Mouse (Mus musculus) bone marrow macrophage, adult 2 months (primary cell): Measurements from ENCODE around the gene Kif14. TPM values are rescaled to one million over a fixed set of nuclear protein-coding genes. Genes with fewer than 3 reads are reported as not detected.

Experiments used
- H3K27ac ChIP-seq: 2 replicates; pipeline ENCODE4 v1.5.1; 2012; ENCODE audit warnings: low read depth, low read length; ENCODE audit not compliant: insufficient read depth
- H3K4me1 ChIP-seq: 2 replicates; pipeline ENCODE4 v1.6.1; 2012; ENCODE audit warnings: low read length; ENCODE audit not compliant: control insufficient read depth, insufficient read depth
- H3K4me3 ChIP-seq: 2 replicates; pipeline ENCODE4 v1.5.1; 2012; ENCODE audit warnings: mild to moderate bottlenecking, low read length, moderate library complexity; ENCODE audit not compliant: insufficient read depth
- CTCF ChIP-seq: IDR thresholded peaks from 2 replicates; pipeline ENCODE4 v1.5.1; 2012; ENCODE audit warnings: low read depth, mild to moderate bottlenecking, low read length, moderate library complexity
- POLR2A ChIP-seq: IDR thresholded peaks from 2 replicates; pipeline ENCODE4 v1.6.1; 2012; ENCODE audit warnings: mild to moderate bottlenecking, low read depth, low read length, borderline replicate concordance
- polyA plus RNA-seq: library from polyadenylated mRNA; stranded (reverse); fragments of >200 nt; gene quantifications from 2 replicates; pipeline ENCODE4 v1.2.4, GENCODE M21; 2012; ENCODE audit not compliant: missing spikeins, insufficient read depth, insufficient read length

Gene Kif14
- polyA plus RNA-seq, result 5.3 and 6.8 TPM in 2 replicates

DNA sequence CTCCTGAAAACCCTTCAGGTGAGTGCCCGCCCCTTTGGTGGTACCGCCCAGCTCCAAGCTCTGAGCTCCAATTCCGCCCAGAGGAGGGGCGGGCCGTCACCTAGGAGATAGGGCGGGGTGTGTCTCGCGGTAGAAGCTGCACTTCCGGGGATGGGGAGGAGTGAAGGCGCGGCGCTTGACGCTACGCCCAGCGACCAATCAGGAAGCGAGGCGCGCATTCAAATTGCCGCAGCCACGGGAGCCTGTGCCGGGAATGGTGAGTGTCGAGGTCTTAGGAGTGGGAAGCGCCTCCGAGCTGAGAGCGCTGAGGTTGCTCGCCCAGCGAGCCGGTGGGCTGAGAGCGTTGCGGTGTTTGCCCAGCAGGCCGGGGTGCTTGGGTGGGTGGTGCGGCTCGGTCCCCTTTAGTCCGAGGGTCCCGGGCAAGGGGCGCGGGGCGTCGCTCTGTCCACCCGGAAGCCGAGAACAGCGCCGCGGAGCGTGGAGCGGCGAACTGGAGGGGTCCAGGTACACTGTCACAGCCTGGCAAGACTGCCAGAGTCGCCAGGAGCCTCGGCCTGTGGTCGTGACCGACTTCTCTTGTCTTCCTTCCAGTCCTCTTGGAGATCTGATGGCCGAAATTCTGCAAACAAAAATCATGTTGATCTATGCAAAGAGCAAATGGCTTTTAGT lies at the start of gene Kif14:
Gene Kif14, plus strand, starts transcription at position 201 of the 669 bp plus-strand sequence.
- Histone ChIP-seq H3K4me1 (peaks cover 5% of the 10 kb centered on the region), H3K27ac (no peak within 1 kb of the TSS), H3K4me3 (peak within 1 kb of the TSS; percentile 93)
- TF ChIP-seq POLR2A (no peak), CTCF (no peak)

DNA sequence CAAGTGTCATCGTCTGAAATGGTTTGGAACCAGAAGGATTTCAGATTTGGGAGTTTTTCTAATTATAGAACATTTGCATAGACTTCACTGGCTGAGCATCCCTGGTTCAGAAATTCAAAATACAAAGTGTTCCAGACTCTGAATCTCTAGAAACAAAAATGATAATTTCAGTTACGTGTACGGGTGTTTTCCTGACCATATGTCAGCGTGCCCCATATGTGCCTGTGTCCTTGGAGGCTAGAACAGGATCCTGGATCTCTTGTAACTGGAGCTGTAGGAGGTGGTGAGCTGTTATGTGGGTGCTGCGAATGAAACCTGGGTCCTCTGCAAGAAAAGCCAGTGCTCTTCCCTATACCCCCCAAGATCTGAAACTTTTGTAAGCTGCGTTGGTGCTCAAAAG lies 47.8 kb upstream of the Kif14 start:
- peaks cover 6% of the 10 kb centered on the region for H3K4me1 ChIP-seq
- no peak for TF ChIP-seq POLR2A
- TF ChIP-seq CTCF, result no peak
- H3K27ac ChIP-seq, result no peak overlapping the region
- no peak overlapping the region for H3K4me3 ChIP-seq

DNA sequence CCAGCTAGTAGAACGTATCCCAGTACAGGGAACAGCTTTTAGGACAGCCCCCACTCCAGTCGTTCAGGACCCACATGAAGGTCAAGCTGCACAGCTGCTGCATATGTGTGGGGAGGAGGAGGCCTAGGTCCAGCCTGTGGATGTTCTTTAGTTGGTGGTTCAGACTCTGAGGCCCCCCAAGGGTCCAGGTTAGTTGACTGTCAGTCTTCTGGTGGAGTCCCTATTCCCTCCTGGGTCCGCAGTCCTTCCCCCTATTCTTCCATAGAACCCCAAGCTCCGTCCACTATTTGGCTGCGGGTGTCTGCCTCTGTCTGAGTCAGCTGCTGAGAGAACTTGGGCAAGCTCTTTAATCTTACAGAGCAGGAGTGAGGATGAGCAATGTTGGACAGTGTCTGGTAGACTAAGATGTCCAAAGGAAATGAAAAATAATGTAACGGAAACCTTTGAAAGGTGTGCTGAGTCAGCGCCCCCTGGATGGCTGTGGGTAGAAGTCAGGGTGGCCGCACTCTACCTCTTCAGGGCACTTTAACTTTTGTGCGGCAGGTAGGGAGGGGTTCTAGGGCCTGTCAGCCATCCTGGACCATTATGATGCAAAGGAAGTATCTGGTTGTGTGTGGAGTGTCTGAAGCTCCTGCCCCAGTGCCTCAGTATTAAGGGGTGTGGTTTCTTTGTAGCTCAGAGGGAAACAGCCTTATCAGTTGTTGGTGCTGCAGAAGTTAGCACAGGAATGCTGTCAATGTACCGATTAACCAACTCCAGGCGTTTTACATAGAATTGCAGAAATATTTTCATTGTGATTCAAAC lies 38.8 kb upstream of the Kif14 start:
- Histone ChIP-seq H3K27ac (no peak overlapping the region), H3K4me1 (peaks cover 10% of the 10 kb centered on the region)
- no peak for TF ChIP-seq POLR2A
- TF ChIP-seq CTCF, result no peak

GRCm38 (mm10) chr1:136428981-136429380 lies 37.2 kb upstream of the Kif14 start:
- H3K4me1 ChIP-seq, result peaks cover 10% of the 10 kb centered on the region
- H3K4me3 ChIP-seq, result no peak overlapping the region
- no peak overlapping the region for H3K27ac ChIP-seq
- TF ChIP-seq CTCF, result no peak
- no peak for TF ChIP-seq POLR2A

More for the DNA sequence above, 38.8 kb upstream of the Kif14 start:
- H3K4me3 ChIP-seq, result no peak overlapping the region

DNA sequence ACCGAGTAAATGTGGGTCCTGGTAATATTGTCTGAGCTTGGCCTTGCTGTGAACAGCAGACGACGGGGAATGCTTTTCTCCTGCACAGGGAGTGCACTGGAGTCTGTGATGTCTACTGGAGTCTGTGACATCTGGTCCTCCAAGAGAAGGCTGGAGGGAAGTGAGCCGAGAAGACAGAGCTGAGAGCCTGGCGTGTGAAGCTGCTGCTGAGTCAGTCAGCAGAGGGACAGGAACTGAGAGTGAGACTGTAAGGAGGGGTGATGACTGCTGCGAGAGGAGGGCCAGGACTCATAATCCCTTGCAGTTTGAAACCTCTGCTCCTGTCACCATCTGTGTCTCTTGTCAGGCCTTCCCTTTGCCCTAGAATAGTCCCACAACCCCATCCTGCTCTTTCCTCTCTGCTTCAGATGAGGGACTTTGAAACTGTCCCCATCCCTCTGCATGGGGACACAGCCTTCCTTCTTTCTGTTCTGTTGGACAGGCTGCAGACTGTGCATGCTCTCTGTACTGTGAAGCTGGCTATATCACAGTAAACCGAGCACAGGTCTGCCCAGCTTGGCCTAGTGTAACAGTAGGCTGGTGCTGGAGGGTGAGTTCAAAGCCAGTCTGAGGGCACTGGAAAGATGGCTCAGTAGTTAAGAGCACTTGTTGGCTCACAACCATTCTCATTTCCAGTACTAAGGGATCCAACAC lies 35.9 kb upstream of the Kif14 start:
- Histone ChIP-seq H3K4me3 (no peak overlapping the region), H3K27ac (no peak overlapping the region), H3K4me1 (peaks cover 10% of the 10 kb centered on the region)
- TF ChIP-seq POLR2A, result no peak
- no peak for TF ChIP-seq CTCF

DNA sequence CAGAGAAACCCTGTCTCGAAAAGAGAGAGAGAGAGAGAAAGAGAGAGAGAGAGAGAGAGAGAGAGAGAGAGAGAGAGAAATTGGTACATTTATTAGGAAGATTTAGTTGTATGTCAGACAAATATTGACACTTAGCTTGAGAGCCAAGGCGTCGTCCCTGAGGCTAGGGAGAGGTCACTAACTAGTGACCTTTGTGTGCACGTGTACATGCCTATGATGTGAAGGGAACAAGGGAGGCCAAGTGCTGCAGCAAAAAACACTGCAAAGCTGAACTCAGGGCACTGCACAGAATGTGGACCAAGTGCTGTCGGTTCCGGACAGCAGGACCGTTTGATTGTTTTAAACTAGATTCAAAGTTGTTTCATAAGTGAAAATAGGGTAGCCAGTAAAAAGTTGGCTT lies 25.4 kb upstream of the Kif14 start:
- Histone ChIP-seq H3K4me1 (no peaks in the 10 kb centered on the region), H3K4me3 (no peak overlapping the region), H3K27ac (no peak overlapping the region)
- TF ChIP-seq POLR2A, result no peak
- no peak for TF ChIP-seq CTCF

DNA sequence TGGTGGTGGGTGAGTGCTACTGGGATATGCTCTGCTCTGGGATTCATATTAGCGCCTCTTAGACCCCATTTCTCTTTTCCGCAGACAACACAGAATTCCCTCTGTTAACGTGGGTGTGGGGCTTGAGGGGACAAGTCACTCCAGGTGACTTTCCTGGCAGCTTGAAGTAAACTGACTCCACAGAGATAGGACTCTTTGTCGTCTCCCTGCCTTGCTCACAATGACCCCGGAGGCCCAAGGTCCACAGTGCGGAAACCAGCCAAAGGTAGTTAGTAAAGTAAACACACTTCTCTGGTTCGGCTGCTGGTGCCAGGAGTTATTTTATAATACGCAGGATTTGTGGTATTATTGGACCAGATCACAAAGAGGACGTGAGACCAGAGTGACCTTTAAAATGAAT lies 23.3 kb upstream of the Kif14 start:
- Histone ChIP-seq H3K27ac (no peak overlapping the region), H3K4me3 (no peak overlapping the region), H3K4me1 (no peaks in the 10 kb centered on the region)
- no peak for TF ChIP-seq POLR2A
- no peak for TF ChIP-seq CTCF

DNA sequence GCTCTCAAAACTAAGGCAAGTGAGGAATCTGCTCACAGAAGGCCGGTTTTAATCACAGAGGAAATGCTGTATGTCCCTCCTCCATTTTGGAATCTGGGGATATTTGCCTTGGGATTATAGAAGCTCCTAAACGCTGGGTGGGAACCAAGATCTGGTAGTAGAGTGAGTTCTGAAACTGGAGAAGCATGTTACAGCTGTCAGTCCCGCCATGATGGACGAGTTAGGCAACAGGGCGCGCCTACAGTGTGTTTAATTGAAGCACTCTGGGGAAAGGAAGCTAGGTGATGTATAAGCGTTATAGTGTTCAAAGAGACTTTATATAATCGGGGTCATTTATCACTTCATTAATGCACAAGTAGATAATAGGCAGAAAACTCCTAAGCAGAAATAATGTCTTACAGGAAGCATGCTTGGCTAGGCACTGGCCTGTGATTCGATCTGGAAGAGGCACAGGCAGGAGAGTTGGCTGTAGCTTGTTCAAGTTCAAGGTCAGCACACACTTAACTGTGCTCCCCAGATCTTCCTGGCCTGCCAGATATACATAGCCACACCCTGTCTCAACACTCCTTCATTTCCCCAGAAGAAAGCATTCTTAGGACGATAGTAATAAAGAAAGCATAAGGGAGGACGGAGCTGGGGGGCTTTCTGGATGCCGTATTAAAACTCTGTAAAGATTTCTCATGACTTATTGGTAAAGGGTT lies 21.4 kb upstream of the Kif14 start:
- no peak overlapping the region for H3K27ac ChIP-seq

DNA sequence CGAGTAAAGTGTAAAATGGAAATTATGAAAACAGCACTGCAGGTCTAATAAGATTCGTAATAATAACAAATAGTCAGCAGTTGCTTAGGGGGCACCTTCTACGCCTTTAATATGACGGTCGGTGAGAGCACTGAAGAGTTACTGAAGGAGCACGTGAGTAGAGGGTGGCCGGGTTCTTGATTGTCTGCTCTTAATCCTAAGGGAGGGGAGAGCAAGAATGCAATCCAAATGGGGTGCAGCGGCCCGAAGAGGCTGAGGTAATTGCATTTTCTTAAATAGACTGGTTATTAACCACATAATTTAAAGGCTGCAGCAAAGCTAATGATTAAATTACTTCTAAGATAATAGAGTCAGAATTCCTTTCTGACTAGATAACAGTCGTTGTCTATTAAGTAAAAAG lies 19.2 kb upstream of the Kif14 start:
- H3K27ac ChIP-seq, result no peak overlapping the region
- no peak overlapping the region for H3K4me3 ChIP-seq
- TF ChIP-seq CTCF (no peak), POLR2A (no peak)
- H3K4me1 ChIP-seq, result no peaks in the 10 kb centered on the region

More for the DNA sequence above, 21.4 kb upstream of the Kif14 start:
- H3K4me1 ChIP-seq, result no peaks in the 10 kb centered on the region
- no peak overlapping the region for H3K4me3 ChIP-seq
- TF ChIP-seq POLR2A (no peak), CTCF (no peak)

- Histone ChIP-seq H3K4me1 (no peaks in the 10 kb centered on the region), H3K4me3 (no peak overlapping the region), H3K27ac (no peak overlapping the region)
- TF ChIP-seq POLR2A (no peak), CTCF (no peak)
Observed at GRCm38 (mm10) chr1:136447338-136447737, 18.8 kb upstream of the Kif14 start.
